In genomic region chr9:78006209-78007001, GRCm38 (mm10) we compare ENCODE assay signal across 8 mouse cellular contexts. TPM values are rescaled to one million over a fixed set of nuclear protein-coding genes. Genes with fewer than 3 reads are reported as not detected.
A peak's percentile ranks its signal among the peaks of the same experiment; 100 is the strongest.
DNase-seq lines count a peak whose midpoint lies in the region; ATAC-seq and TF ChIP-seq lines count a peak whose summit lies in the region.

No protein-coding gene starts in this region.

- H3K4me3 ChIP-seq in hindbrain, postnatal 0 days (ENCODE audit: low read length), result no peak overlapping the region

- H3K4me1 ChIP-seq in hindbrain, postnatal 0 days (ENCODE audit: insufficient read depth, low read length), result no peaks in the 10 kb centered on the region

- no peak overlapping the region for H3K4me2 ChIP-seq in hindbrain, postnatal 0 days (ENCODE audit: low read depth, low read length)

- H3K9ac ChIP-seq in hindbrain, postnatal 0 days (replicated peaks; ENCODE audit: low read length), result no peak overlapping the region

- TF ChIP-seq CTCF in hindbrain, postnatal 0 days (IDR thresholded peaks at IDR 0.05; ENCODE audit: low read depth), result peak; percentile 92

- DNase-seq in ZHBTc4 (ENCODE audit: low read depth, low spot score), result peak; percentile 52
- DNase-seq in cerebellum, postnatal 4 days (ENCODE audit: low spot score in 2 of 2), result peak; percentile 67 to 85
- DNase-seq in gastrocnemius, adult 8-10 months (ENCODE audit: low spot score in 2 of 2), result peak; percentile 61 to 65
- DNase-seq in hindbrain, postnatal 0 days (ENCODE audit: low spot score), result peak; percentile 87
- DNase-seq in left cerebral cortex, adult 18-20 months (ENCODE audit: low spot score in 2 of 2), result peak; percentile 56 to 74
- peak; percentile 91 to 92 for DNase-seq in lung, postnatal 4 days
- peak; percentile 58 to 66 for DNase-seq in right cerebral cortex, adult 2 months (ENCODE audit: low spot score in 2 of 2)
- peak; percentile 86 for DNase-seq in urinary bladder, postnatal 14 days (ENCODE audit: low spot score)

- no peak overlapping the region for H3K27ac ChIP-seq in hindbrain, postnatal 0 days

- no peaks in the 10 kb centered on the region for H3K27me3 ChIP-seq in hindbrain, postnatal 0 days (ENCODE audit: insufficient read depth, low read length)

- ATAC-seq in hindbrain, postnatal 0 days, result peak; percentile 75

- H3K9me3 ChIP-seq in hindbrain, postnatal 0 days (ENCODE audit: low read length), result no peaks in the 10 kb centered on the region

- H3K36me3 ChIP-seq in hindbrain, postnatal 0 days (ENCODE audit: insufficient read depth, low read length), result no peaks in the 10 kb centered on the region

- WGBS in hindbrain, postnatal 0 days, result 57% methylated on average over 19 of the region's 19 CpGs

RNA-seq across cellular contexts. Expression of gene Gcm1, which starts 45.3 kb away (rescaled TPM):
- not detected for total RNA-seq in gastrocnemius, adult 8-10 months (2022)
- total RNA-seq in hindbrain, postnatal 0 days (2014; rRNA removed), result 0.10 TPM in 1 of 2 replicates, not detected in the other
- polyA plus RNA-seq in hindbrain, postnatal 0 days (2015; fragmentation: Nextera tagmentation; extraction: Ambion mirVana), result 0.09 and 0.11 TPM in 2 replicates
- total RNA-seq in left cerebral cortex, adult 18-20 months (2021), result not detected
